Comparison of ENCODE assay signal across 11 mouse cellular contexts in genomic region chr14:74880868-74881267, GRCm38 (mm10).
"Had no signal": no experiment of that assay in that cellular context is flagged by ENCODE, and none has a peak within 500 bp of the region (broad histone marks: within the 10 kb centered on the region; RNA-seq: fewer than 3 reads in every experiment).

No protein-coding gene starts in this region.

- H3K9ac ChIP-seq: limb, embryonic 13.5 days; liver, embryonic 14.5 days had no signal

- H3K4me3 ChIP-seq: limb, embryonic 13.5 days; midbrain, embryonic 10.5 days; myocyte had no signal

- H3K36me3 ChIP-seq: limb, embryonic 13.5 days; midbrain, embryonic 10.5 days had no signal

- H3K9me3 ChIP-seq: limb, embryonic 13.5 days; midbrain, embryonic 10.5 days had no signal

- DNase-seq: kidney, adult 8-10 months; kidney, postnatal 14 days; left cerebral cortex, postnatal 4 days; lung, postnatal 4 days; midbrain, embryonic 14.5 days; right cerebral cortex, postnatal 14 days; thymus, postnatal 36 days had no signal

- H3K27me3 ChIP-seq: limb, embryonic 13.5 days had no signal

- H3K4me2 ChIP-seq: limb, embryonic 13.5 days had no signal

- H3K27ac ChIP-seq: limb, embryonic 13.5 days; liver, embryonic 14.5 days; midbrain, embryonic 10.5 days had no signal
